Comparison of ENCODE assay signal across 8 mouse cellular contexts in genomic region chr2:157434041-157434440, GRCm38 (mm10). TPM values are rescaled to one million over a fixed set of nuclear protein-coding genes. Genes with fewer than 3 reads are reported as not detected.
A peak's percentile ranks its signal among the peaks of the same experiment; 100 is the strongest.
DNase-seq lines count a peak whose midpoint lies in the region; ATAC-seq and TF ChIP-seq lines count a peak whose summit lies in the region.

No protein-coding gene starts in this region.

- peak overlapping the region; percentile 21; the same call in 1 of the 2 replicates for H3K9ac ChIP-seq in embryonic facial prominence, embryonic 14.5 days (ENCODE audit: low read depth, low read length)
- H3K9ac ChIP-seq in midbrain, postnatal 0 days (replicated peaks; ENCODE audit: low read length, poor library complexity, severe bottlenecking): peak overlapping the region; percentile 19; the same call in 1 of the 2 replicates

- peak; percentile 23; the same call in 1 of the 2 replicates for ATAC-seq in embryonic facial prominence, embryonic 14.5 days (ENCODE audit: low read depth)
- ATAC-seq in midbrain, postnatal 0 days (ENCODE audit: low FRiP score): no peak
- ATAC-seq in megakaryocyte, adult 5-6 weeks (ENCODE audit: poor library complexity, severe bottlenecking): no peak

- 0 out of 2 replicates have a peak overlapping the region, but pooled peaks have one; percentile 15 for H3K4me2 ChIP-seq in embryonic facial prominence, embryonic 14.5 days (ENCODE audit: low read depth, low read length)
- no peak overlapping the region for H3K4me2 ChIP-seq in midbrain, postnatal 0 days (ENCODE audit: low read depth, low read length, poor library complexity, severe bottlenecking)

- H3K36me3 ChIP-seq in embryonic facial prominence, embryonic 14.5 days (ENCODE audit: control insufficient read depth, insufficient read depth, low read length): peaks cover 26% of the 10 kb centered on the region
- H3K36me3 ChIP-seq in midbrain, postnatal 0 days (ENCODE audit: insufficient read depth, low read length): peaks cover 6% of the 10 kb centered on the region

- peaks cover 32% of the 10 kb centered on the region for H3K4me1 ChIP-seq in embryonic facial prominence, embryonic 14.5 days (ENCODE audit: control insufficient read depth, insufficient read depth, low read length)
- peaks cover 13% of the 10 kb centered on the region for H3K4me1 ChIP-seq in midbrain, postnatal 0 days (ENCODE audit: insufficient read depth, low read length)

- no peak for TF ChIP-seq CTCF in left cerebral cortex, adult 2 months (IDR thresholded peaks at IDR 0.05)
- no peak for TF ChIP-seq CTCF in midbrain, postnatal 0 days (IDR thresholded peaks at IDR 0.05)

- 27% methylated on average over 9 of the region's 9 CpGs for WGBS in embryonic facial prominence, embryonic 14.5 days
- 43% methylated on average over 9 of the region's 9 CpGs for WGBS in midbrain, postnatal 0 days

- H3K9me3 ChIP-seq in embryonic facial prominence, embryonic 14.5 days (ENCODE audit: control insufficient read depth, low read length): no peaks in the 10 kb centered on the region
- no peaks in the 10 kb centered on the region for H3K9me3 ChIP-seq in midbrain, postnatal 0 days (ENCODE audit: low read length)

- no peak overlapping the region for H3K4me3 ChIP-seq in left cerebral cortex, adult 2 months
- H3K4me3 ChIP-seq in embryonic facial prominence, embryonic 14.5 days (ENCODE audit: low read depth, low read length): no peak overlapping the region
- H3K4me3 ChIP-seq in midbrain, postnatal 0 days (ENCODE audit: low read depth, low read length): no peak overlapping the region

- DNase-seq in left cerebral cortex, adult 2 months (ENCODE audit: extremely low spot score in 1 of 2, low spot score in 2 of 2): no peak
- DNase-seq in left cerebral cortex, adult 8-10 months (ENCODE audit: low spot score in 2 of 2): no peak
- DNase-seq in embryonic facial prominence, embryonic 14.5 days (ENCODE audit: low spot score): no peak
- peak; percentile 57 to 60 for DNase-seq in kidney, adult 8-10 months
- DNase-seq in midbrain, postnatal 0 days (ENCODE audit: low spot score): no peak
- DNase-seq in thymus, postnatal 36 days: no peak
- no peak for DNase-seq in right cerebral cortex, adult 2 months (ENCODE audit: low spot score in 2 of 2)

- H3K27ac ChIP-seq in left cerebral cortex, adult 2 months: peak overlapping the region; percentile 84
- peak overlapping the region; percentile 86 for H3K27ac ChIP-seq in embryonic facial prominence, embryonic 14.5 days (replicated peaks; ENCODE audit: low read depth, low read length)
- peak overlapping the region; percentile 65 for H3K27ac ChIP-seq in midbrain, postnatal 0 days (ENCODE audit: low read depth, low read length)

- no peaks in the 10 kb centered on the region for H3K27me3 ChIP-seq in embryonic facial prominence, embryonic 14.5 days (replicated peaks; ENCODE audit: control insufficient read depth, insufficient read depth, low read length)
- no peaks in the 10 kb centered on the region for H3K27me3 ChIP-seq in midbrain, postnatal 0 days (ENCODE audit: insufficient read depth, low read length)

- intact Hi-C loops in left cerebral cortex, adult 2 months (cut with DNase I): no loop called here

RNA-seq across cellular contexts. Expression of gene Src, which starts 15.8 kb away (rescaled TPM):
- total RNA-seq in left cerebral cortex, adult 2 months (2021): 100 to 1,000 TPM; 133 to 134 TPM
- total RNA-seq in left cerebral cortex, adult 8-10 months (2022): 100 to 1,000 TPM; 107 to 122 (median 115) TPM
- 12.6 and 16.2 TPM in 2 replicates for polyA plus RNA-seq in embryonic facial prominence, embryonic 14.5 days (2014; fragmentation: Nextera tagmentation; extraction: Ambion mirVana)
- total RNA-seq in midbrain, postnatal 0 days (2014; rRNA removed): 129 and 137 TPM in 2 replicates
- 26.1 and 26.6 TPM in 2 replicates for polyA plus RNA-seq in midbrain, postnatal 0 days (2015; fragmentation: Nextera tagmentation; extraction: Ambion mirVana)
- 0.11 TPM in 1 of 2 replicates, not detected in the other for total RNA-seq in megakaryocyte, adult 5-6 weeks (2015)
- 0.26 TPM in 1 of 2 replicates, not detected in the other for total RNA-seq in megakaryocyte, adult 5-6 weeks (2017)

Comparison
In these comparisons a context has a peak if more than half of its experiments do, and no peak if none do; other contexts are left out.
1. DNase-seq: peak in kidney, adult 8-10 months (2 of 2); none in left cerebral cortex, adult 2 months (0 of 2), left cerebral cortex, adult 8-10 months (0 of 2), embryonic facial prominence, embryonic 14.5 days (single experiment), midbrain, postnatal 0 days (single experiment), thymus, postnatal 36 days (0 of 2) and right cerebral cortex, adult 2 months (0 of 2).
2. RNA of gene Src, which starts 15.8 kb away (total RNA-seq): 133 to 134 TPM in left cerebral cortex, adult 2 months, 129 to 137 TPM in midbrain, postnatal 0 days and 107 to 122 TPM in left cerebral cortex, adult 8-10 months; 0.11 to 0.26 TPM in megakaryocyte, adult 5-6 weeks; every median in the first group is over 10 times any median in the second.
3. Peak in every context shown above with its lines, with median percentiles within 50 percentile points of each other: H3K27ac ChIP-seq.